Mouse (Mus musculus) olfactory bulb, adult 2 months (tissue): ENCODE measurements around the gene Jam2. TPM values are rescaled to one million over a fixed set of nuclear protein-coding genes. Genes with fewer than 3 reads are reported as not detected.

Experiments
- H3K27ac ChIP-seq: fragments of 200-500 bp; 2 replicates; pipeline ENCODE4 v1.5.1; 2012; ENCODE audit warnings: low read depth, low read length; ENCODE audit not compliant: insufficient read depth
- H3K4me1 ChIP-seq: fragments of 200-500 bp; 2 replicates; pipeline ENCODE4 v1.6.1; 2012; ENCODE audit warnings: low read length; ENCODE audit not compliant: control insufficient read depth, insufficient read depth
- H3K4me3 ChIP-seq: fragments of 200-500 bp; 2 replicates; pipeline ENCODE4 v1.5.1; 2012; ENCODE audit warnings: mild to moderate bottlenecking, low read depth, low read length, moderate library complexity; ENCODE audit not compliant: insufficient read depth
- CTCF ChIP-seq: fragments of 200-500 bp; IDR thresholded peaks from 2 replicates; pipeline ENCODE4 v1.5.1; 2012; ENCODE audit warnings: low read depth, mild to moderate bottlenecking, low read length, moderate library complexity; ENCODE audit not compliant: insufficient read depth
- POLR2A ChIP-seq: fragments of 200-500 bp; IDR thresholded peaks from 2 replicates; pipeline ENCODE4 v1.6.1; 2012; ENCODE audit warnings: mild to moderate bottlenecking, low read depth, low read length, moderate library complexity; ENCODE audit not compliant: insufficient read depth
- WGBS: fragments of 180-500 bp; shearing (Covaris S2); methylation state at CpG from one replicate; pipeline ENCODE4 v1.1.7; 2018; 5-methylcytosine and 5-hydroxymethylcytosine counted together
- polyA plus RNA-seq: library from polyadenylated mRNA; stranded (reverse); fragments of >200 nt; gene quantifications from 2 replicates; pipeline ENCODE4 v1.2.4, GENCODE M21; 2012; ENCODE audit warnings: low replicate concordance; ENCODE audit not compliant: missing spikeins, insufficient read depth, insufficient read length

Jam2 gene
- polyA plus RNA-seq, 1 experiment, result not detected

GRCm38 (mm10) chr16:84778431-84778830 is 4.5 kb downstream of the Jam2 start:
- 83% methylated on average over 6 of the region's 6 CpGs for WGBS
- H3K4me3 ChIP-seq, result no peak overlapping the region
- H3K27ac ChIP-seq, result peak overlapping the region; percentile 29; the same call in 1 of the 2 replicates
- H3K4me1 ChIP-seq, result peaks cover 2% of the 10 kb centered on the region; the same call in 1 of the 2 replicates
- TF ChIP-seq CTCF (no peak), POLR2A (no peak)

GRCm38 (mm10) chr16:84778861-84779630 is 5.1 kb downstream of the Jam2 start:
- no peak overlapping the region for H3K4me3 ChIP-seq
- WGBS, result 75% methylated on average over 6 of the region's 6 CpGs
- no peak for TF ChIP-seq POLR2A
- H3K4me1 ChIP-seq, result peaks cover 2% of the 10 kb centered on the region; the same call in 1 of the 2 replicates
- peak overlapping the region; percentile 29; the same call in 1 of the 2 replicates for H3K27ac ChIP-seq

GRCm38 (mm10) chr16:84779718-84780117 is 5.8 kb downstream of the Jam2 start:
- WGBS, result 86% methylated on average over 5 of the region's 5 CpGs
- Histone ChIP-seq H3K4me1 (peaks cover 2% of the 10 kb centered on the region; the same call in 1 of the 2 replicates), H3K27ac (no peak overlapping the region), H3K4me3 (no peak overlapping the region)
- TF ChIP-seq CTCF (no peak), POLR2A (no peak)

GRCm38 (mm10) chr16:84783279-84783678 is 9.4 kb downstream of the Jam2 start:
- Histone ChIP-seq H3K4me3 (no peak overlapping the region), H3K27ac (no peak overlapping the region), H3K4me1 (no peaks in the 10 kb centered on the region)
- no peak for TF ChIP-seq POLR2A
- TF ChIP-seq CTCF, result no peak
- 34% methylated on average over 2 of the region's 2 CpGs for WGBS

GRCm38 (mm10) chr16:84784966-84785365 is 11.0 kb downstream of the Jam2 start:
- WGBS, result 43% methylated on average over 7 of the region's 7 CpGs
- TF ChIP-seq POLR2A (no peak), CTCF (no peak)

GRCm38 (mm10) chr16:84790595-84791165 is 16.8 kb downstream of the Jam2 start:
- WGBS, result 77% methylated on average over 2 of the region's 2 CpGs
- H3K4me3 ChIP-seq, result no peak overlapping the region
- no peak for TF ChIP-seq POLR2A
- TF ChIP-seq CTCF, result no peak
- no peak overlapping the region for H3K27ac ChIP-seq
- H3K4me1 ChIP-seq, result no peaks in the 10 kb centered on the region

More at GRCm38 (mm10) chr16:84784966-84785365, 11.0 kb downstream of the Jam2 start:
- no peak overlapping the region for H3K27ac ChIP-seq
- H3K4me1 ChIP-seq, result no peaks in the 10 kb centered on the region
- no peak overlapping the region for H3K4me3 ChIP-seq

GRCm38 (mm10) chr16:84793401-84793800 is 19.5 kb downstream of the Jam2 start:
- TF ChIP-seq CTCF (no peak), POLR2A (no peak)
- WGBS, result 94% methylated on average over 14 of the region's 14 CpGs

GRCm38 (mm10) chr16:84795337-84795736 is 21.4 kb downstream of the Jam2 start:
- no peak for TF ChIP-seq POLR2A
- no peak for TF ChIP-seq CTCF
- WGBS, result 57% methylated on average over 3 of the region's 3 CpGs

More at GRCm38 (mm10) chr16:84793401-84793800, 19.5 kb downstream of the Jam2 start:
- no peak overlapping the region for H3K4me3 ChIP-seq
- H3K4me1 ChIP-seq, result no peaks in the 10 kb centered on the region
- no peak overlapping the region for H3K27ac ChIP-seq

GRCm38 (mm10) chr16:84796678-84797077 is 22.8 kb downstream of the Jam2 start:
- TF ChIP-seq CTCF, result no peak
- TF ChIP-seq POLR2A, result no peak
- H3K27ac ChIP-seq, result no peak overlapping the region
- no peak overlapping the region for H3K4me3 ChIP-seq
- H3K4me1 ChIP-seq, result no peaks in the 10 kb centered on the region
- 80% methylated on average over 9 of the region's 9 CpGs for WGBS

More at GRCm38 (mm10) chr16:84795337-84795736, 21.4 kb downstream of the Jam2 start:
- H3K4me1 ChIP-seq, result no peaks in the 10 kb centered on the region
- H3K4me3 ChIP-seq, result no peak overlapping the region
- H3K27ac ChIP-seq, result no peak overlapping the region
